14 mouse cellular contexts compared by ENCODE assay signal in genomic region chr17:85689807-85690319, GRCm38 (mm10). TPM values are rescaled to one million over a fixed set of nuclear protein-coding genes. Genes with fewer than 3 reads are reported as not detected.
A peak's percentile ranks its signal among the peaks of the same experiment; 100 is the strongest.
DNase-seq lines count a peak whose midpoint lies in the region; ATAC-seq lines count a peak whose summit lies in the region.
"Had no signal": no experiment of that assay in that cellular context is flagged by ENCODE, and none has a peak within 500 bp of the region (broad histone marks: within the 10 kb centered on the region; RNA-seq: fewer than 3 reads in every experiment).

No protein-coding gene starts in this region.

- no peaks in the 10 kb centered on the region; the same call in 1 of the 2 replicates for H3K36me3 ChIP-seq in kidney, embryonic 14.5 days (ENCODE audit: control insufficient read depth, insufficient read depth, low read length)
- no peaks in the 10 kb centered on the region for H3K36me3 ChIP-seq in embryonic facial prominence, embryonic 15.5 days
- H3K36me3 ChIP-seq: heart, embryonic 10.5 days had no signal

- DNase-seq in kidney, adult 8-10 months = no peak
- DNase-seq in embryo, embryonic 9.5 days (ENCODE audit: extremely low spot score) = peak; percentile 19
- DNase-seq in retina, postnatal 1 day = peak; percentile 16
- no peak for DNase-seq in layer of hippocampus, postnatal 36 days
- no peak for DNase-seq in adipocyte (ENCODE audit: low spot score)
- DNase-seq: adrenal gland, postnatal 36 days; cerebellum, adult 11 months; right cerebral cortex, postnatal 14 days had no signal

- H3K4me3 ChIP-seq in kidney, embryonic 14.5 days (ENCODE audit: low read length) = peak overlapping the region; percentile 55; the same call in 1 of the 2 replicates
- H3K4me3 ChIP-seq in embryonic facial prominence, embryonic 15.5 days (replicated peaks) = peak overlapping the region; percentile 57

- H3K4me2 ChIP-seq in kidney, embryonic 14.5 days (replicated peaks; ENCODE audit: low read depth, low read length) = peak overlapping the region; percentile 75
- peak overlapping the region; percentile 88 for H3K4me2 ChIP-seq in embryonic facial prominence, embryonic 15.5 days (replicated peaks)

- WGBS in kidney, embryonic 14.5 days = 11% methylated on average over 5 of the region's 5 CpGs
- WGBS in embryonic facial prominence, embryonic 15.5 days = 21% methylated on average over 5 of the region's 5 CpGs

- H3K9me3 ChIP-seq in kidney, embryonic 14.5 days (ENCODE audit: control insufficient read depth, low read length) = peaks cover 4% of the 10 kb centered on the region
- no peaks in the 10 kb centered on the region for H3K9me3 ChIP-seq in embryonic facial prominence, embryonic 15.5 days (replicated peaks)
- H3K9me3 ChIP-seq: heart, embryonic 10.5 days had no signal

- H3K9ac ChIP-seq in kidney, embryonic 14.5 days (ENCODE audit: low read depth, low read length) = peak overlapping the region; percentile 65; the same call in 1 of the 2 replicates
- H3K9ac ChIP-seq in embryonic facial prominence, embryonic 15.5 days = no peak overlapping the region

- peak overlapping the region; percentile 24 for H3K27ac ChIP-seq in kidney, embryonic 14.5 days (ENCODE audit: low read depth, low read length)
- H3K27ac ChIP-seq in embryonic facial prominence, embryonic 15.5 days (replicated peaks) = peak overlapping the region; percentile 87

- H3K27me3 ChIP-seq in kidney, embryonic 14.5 days (ENCODE audit: control insufficient read depth, insufficient read depth, low read length) = peaks cover 85% of the 10 kb centered on the region
- peaks cover 98% of the 10 kb centered on the region for H3K27me3 ChIP-seq in embryonic facial prominence, embryonic 15.5 days

- peaks cover 7% of the 10 kb centered on the region; the same call in 1 of the 2 replicates for H3K4me1 ChIP-seq in kidney, embryonic 14.5 days (ENCODE audit: control insufficient read depth, insufficient read depth, low read length)
- H3K4me1 ChIP-seq in embryonic facial prominence, embryonic 15.5 days = peaks cover 52% of the 10 kb centered on the region

- no peak for ATAC-seq in kidney, embryonic 14.5 days (ENCODE audit: low FRiP score, low TSS enrichment)
- no peak for ATAC-seq in embryonic facial prominence, embryonic 15.5 days (ENCODE audit: insufficient number of reproducible peaks, low FRiP score, low TSS enrichment, low read depth)

RNA-seq across cellular contexts. Expression of gene Six2, which starts 1.8 kb away (rescaled TPM):
- 21.2 and 24.5 TPM in 2 replicates for polyA plus RNA-seq in kidney, embryonic 14.5 days (2014; fragmentation: Nextera tagmentation; extraction: Ambion mirVana)
- polyA plus RNA-seq in embryonic facial prominence, embryonic 15.5 days (2015; fragmentation: Nextera tagmentation; extraction: Ambion mirVana) = 8.2 and 10.7 TPM in 2 replicates
- total RNA-seq in layer of hippocampus, postnatal 36 days (2021) = under 1 TPM in 1 of 2 experiments, not detected in 1; 0.48 TPM
- total RNA-seq: adrenal gland, postnatal 36 days; liver, adult 2 months had no signal
- polyA plus RNA-seq: liver, adult 2 months; lung, postnatal 0 days; neural tube, embryonic 14.5 days had no signal

Comparison
In these comparisons a context has a peak if more than half of its experiments do, and no peak if none do; other contexts are left out.
1. DNase-seq: peak in embryo, embryonic 9.5 days (single experiment) and retina, postnatal 1 day (single experiment); none in kidney, adult 8-10 months (0 of 2), layer of hippocampus, postnatal 36 days (0 of 2) and adipocyte (single experiment).